Mouse (Mus musculus) stomach, postnatal 0 days (tissue): ENCODE measurements at regions not wholly inside any gene's neighbourhood (a gene's known extent, or its start where the extent isn't known, plus 50 kb on each side); places are given as distances from the start of the nearest gene placed in this dataset.

Experiments used
- ATAC-seq: fragments of 200-750 bp; cut with Nextera tagmentation; 2 replicates; pipeline ENCODE4 v1.8.0; 2017; ENCODE audit not compliant: low FRiP score, low TSS enrichment
- DNase-seq: peaks from one replicate; pipeline ENCODE4 v3.0.0-alpha.2; 2016; ENCODE audit warnings: low spot score
- H3K27ac ChIP-seq: fragments of 300-500 bp; sonication (generic); replicated peaks from 2 replicates; pipeline ENCODE4 v1.5.1; 2014; ENCODE audit warnings: mild to moderate bottlenecking, control low read depth
- H3K27me3 ChIP-seq: fragments of 300-500 bp; sonication (generic); 2 replicates; pipeline ENCODE4 v1.6.1; 2014; ENCODE audit warnings: low read length; ENCODE audit not compliant: control insufficient read depth, insufficient read depth
- H3K36me3 ChIP-seq: fragments of 300-500 bp; sonication (generic); 2 replicates; pipeline ENCODE4 v1.6.1; 2014; ENCODE audit warnings: low read length, mixed read lengths; ENCODE audit not compliant: control insufficient read depth, insufficient read depth
- H3K4me1 ChIP-seq: fragments of 300-500 bp; sonication (generic); replicated peaks from 2 replicates; pipeline ENCODE4 v1.6.1; 2014; ENCODE audit warnings: antibody characterized with exemption; ENCODE audit not compliant: control insufficient read depth, insufficient read depth
- H3K4me2 ChIP-seq: fragments of 300-500 bp; sonication (generic); replicated peaks from 2 replicates; pipeline ENCODE4 v1.6.1; 2014; ENCODE audit warnings: low read depth, mild to moderate bottlenecking, control low read depth, moderate library complexity
- H3K4me3 ChIP-seq: fragments of 300-500 bp; sonication (generic); 2 replicates; pipeline ENCODE4 v1.5.1; 2014; ENCODE audit warnings: low read depth, low read length, control low read depth
- H3K9ac ChIP-seq: fragments of 300-500 bp; sonication (generic); 2 replicates; pipeline ENCODE4 v1.6.1; 2014; ENCODE audit warnings: mild to moderate bottlenecking, low read length, control low read depth, mixed read lengths
- H3K9me3 ChIP-seq: fragments of 300-500 bp; sonication (generic); 2 replicates; pipeline ENCODE4 v1.6.1; 2016; ENCODE audit warnings: low read length; ENCODE audit not compliant: control insufficient read depth
- CTCF ChIP-seq: IDR thresholded peaks from 2 replicates; pipeline ENCODE4 v1.5.1; 2016; ENCODE audit warnings: antibody characterized with exemption, low read depth, mild to moderate bottlenecking, moderate library complexity
- EP300 ChIP-seq: optimal IDR thresholded peaks from 2 replicates; pipeline ENCODE3; 2016; ENCODE audit warnings: antibody characterized with exemption
- whole genome bisulfite sequencing: fragments of 180-500 bp; shearing (Covaris S2); extraction: QIAGEN DNeasy Blood & Tissue Kit; methylation state at CpG from one replicate; pipeline ENCODE4 v1.1.7; 2014; 5-methylcytosine and 5-hydroxymethylcytosine counted together

- WGBS: 19% methylated on average over 2 of the region's 2 CpGs
- TF ChIP-seq CTCF: no peak
- TF ChIP-seq EP300: no peak
- no peak overlapping the region for H3K4me2 ChIP-seq
- H3K27me3 ChIP-seq: no peaks in the 10 kb centered on the region
- no peak overlapping the region for H3K4me3 ChIP-seq
- DNase-seq (no peak), ATAC-seq (no peak)
- H3K9ac ChIP-seq: no peak overlapping the region
- H3K9me3 ChIP-seq: no peaks in the 10 kb centered on the region
- H3K4me1 ChIP-seq: no peaks in the 10 kb centered on the region
- no peaks in the 10 kb centered on the region for H3K36me3 ChIP-seq
- no peak overlapping the region for H3K27ac ChIP-seq
These were observed 68.1 kb upstream of the Grin3a start for GRCm38 (mm10) chr4:49913636-49914035.
